Mouse (Mus musculus): ENCODE measurements around the gene Krt33b.

DNA sequence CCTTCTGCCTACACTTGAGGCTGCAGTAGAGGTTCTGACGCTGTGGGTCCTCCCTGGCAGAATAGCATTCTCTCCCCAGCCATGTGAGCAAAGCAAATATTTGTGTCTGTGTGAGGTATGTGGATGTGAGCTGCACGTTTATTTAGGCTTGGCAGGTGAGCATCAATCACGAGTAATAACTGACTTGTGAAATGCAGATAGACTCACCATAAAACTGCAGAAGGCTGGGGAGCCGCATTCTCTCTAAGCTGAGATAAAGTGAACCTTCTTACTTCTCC lies 35.3 kb downstream of the Krt33b start:
- TF ChIP-seq CTCF (IDR thresholded peaks at IDR 0.05; ENCODE audit: borderline replicate concordance, insufficient read depth, low read depth, low read length) (no peak), POLR2A (IDR thresholded peaks at IDR 0.05; ENCODE audit: borderline replicate concordance, insufficient read depth, low read length) (no peak)
